Mouse (Mus musculus) hindbrain, embryonic 15.5 days (tissue): ENCODE measurements around the gene Wdr1. TPM values are rescaled to one million over a fixed set of nuclear protein-coding genes. Genes with fewer than 3 reads are reported as not detected.
A peak's percentile ranks its signal among the peaks of the same experiment; 100 is the strongest.
"Not testable (repeated sequence)": the region's sequence is repeated elsewhere in the genome, so short reads cannot be mapped to it uniquely, and the experiment has no call there.

Experiments used
- ATAC-seq: fragments of 200-750 bp; cut with Nextera tagmentation; 2 replicates; pipeline ENCODE4 v1.8.0; 2017; ENCODE audit warnings: low read depth, moderate number of reproducible peaks, moderate TSS enrichment; ENCODE audit not compliant: low FRiP score
- H3K27ac ChIP-seq: fragments of 300-500 bp; sonication (generic); replicated peaks from 2 replicates; pipeline ENCODE4 v1.5.1; 2015; ENCODE audit warnings: mild to moderate bottlenecking, inconsistent platforms
- H3K27me3 ChIP-seq: fragments of 300-500 bp; sonication (generic); 2 replicates; pipeline ENCODE4 v1.6.1; 2015; ENCODE audit warnings: control low read depth, inconsistent platforms
- H3K36me3 ChIP-seq: fragments of 300-500 bp; sonication (generic); 2 replicates; pipeline ENCODE4 v1.6.1; 2015; ENCODE audit warnings: control low read depth, inconsistent platforms
- H3K4me1 ChIP-seq: fragments of 300-500 bp; sonication (generic); replicated peaks from 2 replicates; pipeline ENCODE4 v1.6.1; 2015; ENCODE audit warnings: control low read depth, inconsistent platforms
- H3K4me2 ChIP-seq: fragments of 300-500 bp; sonication (generic); 2 replicates; pipeline ENCODE4 v1.6.1; 2015; ENCODE audit warnings: moderate library complexity, mild to moderate bottlenecking, inconsistent platforms
- H3K4me3 ChIP-seq: fragments of 300-500 bp; sonication (generic); 2 replicates; pipeline ENCODE4 v1.5.1; 2015; ENCODE audit warnings: mild to moderate bottlenecking, inconsistent platforms
- H3K9ac ChIP-seq: fragments of 300-500 bp; sonication (generic); 2 replicates; pipeline ENCODE4 v1.6.1; 2015; ENCODE audit warnings: inconsistent platforms
- H3K9me3 ChIP-seq: fragments of 300-500 bp; sonication (generic); 2 replicates; pipeline ENCODE4 v1.6.1; 2016; ENCODE audit warnings: control low read depth, inconsistent platforms
- WGBS: fragments of 180-500 bp; shearing (Covaris S2); methylation state at CpG from one replicate; pipeline ENCODE4 v1.1.7; 2015; 5-methylcytosine and 5-hydroxymethylcytosine counted together
- polyA plus RNA-seq: library from polyadenylated mRNA; unstranded; fragments of >200 nt; fragmentation: Nextera tagmentation; extraction: Ambion mirVana; gene quantifications from 2 replicates; pipeline ENCODE4 v1.2.1, GENCODE M21; 2015

The Wdr1 gene
- polyA plus RNA-seq, 1 experiment from 2014 or later = 188 TPM

DNA sequence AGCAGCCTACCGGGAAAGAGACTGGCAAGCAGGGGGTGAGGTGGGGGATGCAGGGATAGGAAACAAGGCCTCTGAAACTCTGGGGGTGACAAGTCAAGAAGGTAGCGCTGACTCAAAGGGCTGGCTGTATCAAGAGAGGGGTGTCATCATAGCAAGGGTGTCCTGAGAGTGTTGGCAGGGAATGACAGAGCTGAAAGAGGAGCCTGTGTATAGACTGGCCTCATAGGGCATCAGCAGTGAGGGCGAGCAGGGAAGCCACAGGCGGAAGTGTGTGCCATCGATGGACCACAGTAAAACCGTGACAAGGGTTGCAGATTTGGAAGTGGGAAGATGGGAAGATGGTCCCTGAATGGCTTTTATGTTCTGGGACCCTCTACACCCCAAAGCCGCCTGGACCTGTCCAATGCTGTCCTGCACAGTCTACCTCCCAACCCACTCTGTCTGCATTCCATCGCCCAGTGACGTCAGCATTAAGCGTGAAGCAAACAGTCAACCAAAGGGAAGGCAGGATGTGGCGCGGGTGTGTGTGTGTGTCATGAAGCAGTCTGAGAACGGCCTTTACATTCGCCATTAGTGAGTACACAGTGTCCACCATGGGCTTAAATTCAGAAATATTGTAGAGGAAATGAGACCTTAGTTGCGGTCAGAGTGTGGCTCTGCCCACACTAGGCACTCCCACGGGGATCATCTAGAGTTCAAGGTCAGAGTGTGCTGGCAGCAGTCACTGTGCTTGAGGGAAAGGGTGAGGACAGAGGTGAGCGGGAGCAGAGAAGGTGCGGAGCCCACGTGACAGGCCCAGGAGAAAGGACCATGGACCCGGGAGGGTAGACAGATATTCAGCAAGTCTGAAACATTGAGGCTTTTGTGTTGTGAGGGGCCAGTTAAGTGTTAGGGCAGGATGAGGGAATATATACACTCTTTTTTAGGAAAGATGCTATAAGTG is 74.1 kb downstream of the Wdr1 start:
- ATAC-seq = no peak
- 85% methylated on average over 20 of the region's 20 CpGs for WGBS

DNA sequence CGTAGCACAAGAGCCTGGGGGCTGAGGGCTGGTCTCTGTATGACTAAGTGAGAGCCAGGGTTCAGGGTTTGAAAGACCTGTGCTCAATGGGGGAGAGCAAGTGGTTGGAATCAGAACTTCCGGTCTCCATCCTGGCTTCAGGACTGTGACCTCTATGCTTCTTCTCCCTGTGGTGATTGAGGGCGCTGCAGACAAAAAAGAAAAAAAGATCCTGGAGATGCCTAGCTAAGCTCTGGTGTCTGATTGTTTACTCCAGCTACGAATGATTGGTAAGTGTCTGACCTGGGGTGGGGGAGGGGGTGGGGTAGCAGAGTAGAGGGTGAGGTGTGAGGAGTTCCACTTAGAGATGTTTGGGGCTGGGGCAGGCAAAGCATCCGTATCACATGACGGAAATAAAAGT is 75.0 kb downstream of the Wdr1 start:
- Histone ChIP-seq H3K4me2 (no peak overlapping the region), H3K9ac (no peak overlapping the region), H3K36me3 (no peaks in the 10 kb centered on the region), H3K9me3 (no peaks in the 10 kb centered on the region), H3K27ac (no peak overlapping the region), H3K4me1 (no peaks in the 10 kb centered on the region), H3K27me3 (no peaks in the 10 kb centered on the region), H3K4me3 (no peak overlapping the region)
- WGBS = 66% methylated on average over 6 of the region's 6 CpGs
- no peak for ATAC-seq

More for the DNA sequence above, 74.1 kb downstream of the Wdr1 start:
- H3K9ac ChIP-seq = no peak overlapping the region
- no peaks in the 10 kb centered on the region for H3K4me1 ChIP-seq
- no peaks in the 10 kb centered on the region for H3K36me3 ChIP-seq
- H3K27ac ChIP-seq = no peak overlapping the region
- no peaks in the 10 kb centered on the region for H3K27me3 ChIP-seq
- H3K4me3 ChIP-seq = no peak overlapping the region
- H3K4me2 ChIP-seq = no peak overlapping the region
- no peaks in the 10 kb centered on the region for H3K9me3 ChIP-seq

DNA sequence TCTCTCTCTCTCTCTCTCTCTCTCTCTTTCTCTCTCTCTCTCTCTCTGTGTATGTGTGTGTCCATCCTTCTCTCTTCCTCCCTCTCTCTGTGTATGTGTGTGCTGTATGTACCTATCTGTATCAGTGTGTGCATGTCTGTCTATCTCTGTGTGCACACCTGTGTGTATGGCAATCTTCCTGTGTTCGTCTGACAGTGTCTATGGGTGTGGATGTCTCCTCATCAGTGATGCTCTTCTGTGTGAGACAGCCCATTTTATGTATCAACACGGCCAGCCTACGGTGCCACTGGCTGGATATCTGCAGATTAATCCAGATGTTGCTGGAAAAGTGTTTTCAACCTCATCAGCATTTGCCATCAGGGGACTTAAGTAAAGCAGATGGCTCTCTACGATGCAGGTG is 75.8 kb downstream of the Wdr1 start:
- H3K4me2 ChIP-seq = no peak overlapping the region
- H3K4me3 ChIP-seq = no peak overlapping the region
- ATAC-seq = no peak
- H3K4me1 ChIP-seq = no peaks in the 10 kb centered on the region
- no peaks in the 10 kb centered on the region for H3K9me3 ChIP-seq
- no peak overlapping the region for H3K9ac ChIP-seq
- H3K27ac ChIP-seq = no peak overlapping the region
- H3K36me3 ChIP-seq = no peaks in the 10 kb centered on the region
- WGBS = 78% methylated on average over 4 of the region's 4 CpGs
- no peaks in the 10 kb centered on the region for H3K27me3 ChIP-seq

DNA sequence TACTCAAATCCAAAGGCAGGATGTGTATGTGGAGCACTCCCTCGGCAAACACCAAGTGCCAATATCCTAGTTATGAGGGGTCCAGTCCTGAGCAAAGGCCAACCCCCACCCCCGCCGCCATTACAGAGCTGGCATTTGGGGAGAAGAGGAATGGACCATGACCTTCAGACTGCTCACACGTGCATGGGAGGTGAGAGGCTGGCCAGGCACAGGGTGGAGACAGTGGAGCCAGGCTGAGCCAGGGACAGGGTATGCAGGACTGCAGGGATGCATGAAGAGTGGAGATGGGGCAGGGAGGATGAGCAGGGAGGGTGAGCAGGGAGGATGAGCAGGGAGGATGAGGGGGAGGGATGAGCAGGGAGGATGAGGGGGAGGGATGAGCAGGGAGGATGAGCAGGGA is 77.1 kb downstream of the Wdr1 start:
- no peak for ATAC-seq
- Histone ChIP-seq H3K27me3 (no peaks in the 10 kb centered on the region), H3K27ac (no peak overlapping the region), H3K4me2 (no peak overlapping the region), H3K4me1 (peaks cover 1% of the 10 kb centered on the region; the same call in 1 of the 2 replicates), H3K4me3 (no peak overlapping the region), H3K9ac (no peak overlapping the region), H3K9me3 (no peaks in the 10 kb centered on the region), H3K36me3 (no peaks in the 10 kb centered on the region)
- 80% methylated on average over 4 of the region's 4 CpGs for WGBS

DNA sequence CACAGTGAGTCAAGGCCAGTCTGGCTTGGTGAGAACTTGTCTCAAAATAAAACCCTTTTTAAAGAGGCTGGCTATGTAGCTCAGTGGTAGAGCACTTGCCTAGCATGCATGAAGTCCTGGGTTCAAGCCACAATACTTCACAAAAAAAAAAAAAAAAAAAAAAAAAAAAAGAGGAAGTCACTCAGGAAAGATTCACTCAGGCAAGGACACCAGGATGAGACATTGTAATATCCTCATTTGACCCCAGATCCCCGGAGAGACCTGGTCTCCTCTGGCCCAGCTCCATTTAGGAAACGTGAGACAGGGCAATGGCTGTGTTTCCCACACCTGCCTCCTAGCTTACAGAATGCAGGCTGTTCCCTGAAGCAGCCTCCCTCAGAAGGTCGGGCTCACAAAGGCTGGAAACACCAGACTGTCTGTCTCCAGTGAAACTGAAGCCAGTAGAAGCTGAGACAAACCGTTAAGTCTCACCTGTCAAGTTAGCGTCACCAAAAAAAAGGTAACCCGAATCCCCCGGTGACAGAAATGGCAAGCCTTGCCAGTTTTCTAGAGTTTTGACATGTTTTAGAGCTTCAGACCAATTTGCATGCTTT is 79.4 kb downstream of the Wdr1 start:
- Histone ChIP-seq H3K4me3 (no peak overlapping the region), H3K36me3 (no peaks in the 10 kb centered on the region), H3K27ac (no peak overlapping the region), H3K27me3 (no peaks in the 10 kb centered on the region), H3K9me3 (no peaks in the 10 kb centered on the region), H3K9ac (no peak overlapping the region), H3K4me2 (no peak overlapping the region), H3K4me1 (peaks cover 15% of the 10 kb centered on the region)
- WGBS = 77% methylated on average over 7 of the region's 7 CpGs
- ATAC-seq = no peak

DNA sequence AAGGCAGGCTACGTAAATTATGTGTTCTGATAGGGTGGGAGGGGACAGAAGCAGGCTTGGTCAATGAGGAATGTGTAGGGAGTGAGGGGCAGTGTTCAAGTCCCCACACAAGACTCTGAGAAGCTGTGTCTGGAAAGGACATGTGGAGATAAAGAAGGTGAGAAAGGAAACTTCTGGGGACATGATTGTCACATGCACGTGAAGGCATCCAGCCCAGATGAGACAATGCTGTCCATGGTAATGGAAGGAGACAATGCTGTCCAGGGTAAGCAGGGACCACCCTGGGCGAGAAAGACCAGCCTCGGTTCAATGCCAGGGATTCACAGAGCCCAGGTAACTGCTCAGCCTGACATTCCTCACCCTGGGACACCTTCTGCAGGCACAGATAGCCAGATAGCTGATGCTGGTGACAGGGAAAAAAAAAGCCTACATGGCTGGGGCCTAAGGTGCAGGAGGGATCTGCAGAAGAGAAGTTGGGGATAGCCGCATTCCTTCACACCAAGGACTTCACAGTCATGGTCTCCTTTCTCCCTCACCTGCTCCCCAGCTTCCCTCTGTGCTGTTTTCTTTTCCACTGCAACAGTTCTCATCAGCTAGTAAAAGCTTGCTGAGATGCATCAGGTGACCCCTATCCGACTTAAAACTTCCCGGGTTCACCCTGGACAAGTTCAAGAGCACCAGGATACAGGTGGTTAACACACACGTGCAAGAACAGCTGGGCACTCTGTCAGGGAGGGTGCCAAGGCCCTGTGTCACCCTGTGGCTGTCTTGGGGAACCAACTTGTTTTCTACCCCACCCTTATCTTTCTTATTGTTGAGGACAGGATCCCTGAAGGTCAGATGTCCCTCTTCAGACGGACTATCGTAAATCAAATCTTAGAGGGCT is 82.0 kb downstream of the Wdr1 start:
- no peak for ATAC-seq
- Histone ChIP-seq H3K36me3 (no peaks in the 10 kb centered on the region), H3K27me3 (no peaks in the 10 kb centered on the region), H3K9ac (no peak overlapping the region), H3K4me3 (no peak overlapping the region), H3K4me1 (peaks cover 15% of the 10 kb centered on the region), H3K9me3 (no peaks in the 10 kb centered on the region), H3K27ac (no peak overlapping the region), H3K4me2 (peak overlapping the region; percentile 47)
- 77% methylated on average over 10 of the region's 10 CpGs for WGBS

DNA sequence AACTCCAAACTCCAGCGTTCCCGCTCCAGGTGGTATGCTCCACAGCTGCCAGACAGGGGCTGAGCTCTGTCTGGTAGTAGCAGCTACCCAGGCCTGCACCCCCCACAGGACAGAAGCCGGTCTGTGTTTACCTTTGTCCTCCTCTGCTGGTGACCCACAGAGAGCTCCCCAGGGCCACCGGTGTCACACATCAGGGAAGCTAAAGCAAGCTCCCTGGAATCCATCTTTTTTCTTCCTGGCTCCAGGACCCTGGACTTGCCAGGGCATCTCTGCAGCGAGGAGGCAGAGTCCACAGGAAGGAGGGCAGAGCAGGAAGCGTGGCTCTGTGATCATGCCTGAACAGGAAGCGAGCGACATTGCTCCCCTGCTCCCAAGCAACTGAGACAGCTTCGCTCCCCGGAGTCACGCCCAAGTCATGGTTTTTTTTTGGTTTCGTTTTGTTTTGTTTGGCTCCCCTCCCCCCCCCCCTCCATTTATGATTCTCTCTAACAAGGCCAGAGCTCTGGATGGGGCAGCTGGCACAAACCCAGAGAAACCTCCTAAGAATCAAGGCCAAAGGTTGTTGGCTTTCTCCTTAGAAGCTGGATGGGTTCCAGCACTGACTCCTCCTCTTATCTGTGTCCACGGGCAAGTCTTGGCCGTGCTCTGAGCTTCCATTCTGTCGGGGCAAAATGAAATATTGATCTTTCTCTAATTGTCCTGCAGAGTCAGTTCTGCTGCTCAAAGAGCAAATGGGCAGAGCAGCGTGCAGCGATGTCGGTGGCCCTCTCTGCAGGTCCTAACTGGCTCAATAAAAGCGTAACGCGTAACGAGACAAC is 82.9 kb downstream of the Wdr1 start:
- no peaks in the 10 kb centered on the region for H3K36me3 ChIP-seq
- H3K4me1 ChIP-seq = peaks cover 15% of the 10 kb centered on the region
- no peaks in the 10 kb centered on the region for H3K27me3 ChIP-seq
- H3K27ac ChIP-seq = peak overlapping the region; percentile 65
- peak overlapping the region; percentile 10; the same call in 1 of the 2 replicates for H3K4me3 ChIP-seq
- peak overlapping the region; percentile 47 for H3K4me2 ChIP-seq
- 0 out of 2 replicates have a peak overlapping the region, but pooled peaks have one; percentile 23 for H3K9ac ChIP-seq
- ATAC-seq = peak; percentile 59; the same call in 1 of the 2 replicates
- no peaks in the 10 kb centered on the region for H3K9me3 ChIP-seq
- 8% methylated on average over 22 of the region's 22 CpGs for WGBS

DNA sequence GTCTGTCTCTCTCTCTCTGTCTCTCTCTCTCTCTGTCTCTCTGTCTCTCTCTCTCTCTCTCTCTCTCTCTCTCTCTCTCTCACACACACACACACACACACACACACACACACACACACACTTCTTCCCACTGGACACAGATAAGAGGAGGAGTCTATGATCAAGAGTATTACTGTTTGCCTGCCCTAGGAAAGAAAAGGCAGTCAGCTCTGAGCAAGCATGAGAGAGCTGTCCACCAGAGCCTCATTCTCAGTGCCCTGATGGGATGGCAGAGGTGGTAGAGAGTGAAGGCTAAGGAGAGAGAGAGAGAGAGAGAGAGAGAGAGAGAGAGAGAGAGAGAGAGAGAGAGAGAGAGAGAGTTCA is 83.5 kb downstream of the Wdr1 start:
- H3K27me3 ChIP-seq, H3K9ac ChIP-seq, H3K4me3 ChIP-seq, H3K9me3 ChIP-seq, H3K36me3 ChIP-seq, H3K27ac ChIP-seq: not testable (repeated sequence)
- peak; percentile 10; the same call in 1 of the 2 replicates for ATAC-seq
- peaks cover 15% of the 10 kb centered on the region for H3K4me1 ChIP-seq
- peak overlapping the region; percentile 47 for H3K4me2 ChIP-seq

DNA sequence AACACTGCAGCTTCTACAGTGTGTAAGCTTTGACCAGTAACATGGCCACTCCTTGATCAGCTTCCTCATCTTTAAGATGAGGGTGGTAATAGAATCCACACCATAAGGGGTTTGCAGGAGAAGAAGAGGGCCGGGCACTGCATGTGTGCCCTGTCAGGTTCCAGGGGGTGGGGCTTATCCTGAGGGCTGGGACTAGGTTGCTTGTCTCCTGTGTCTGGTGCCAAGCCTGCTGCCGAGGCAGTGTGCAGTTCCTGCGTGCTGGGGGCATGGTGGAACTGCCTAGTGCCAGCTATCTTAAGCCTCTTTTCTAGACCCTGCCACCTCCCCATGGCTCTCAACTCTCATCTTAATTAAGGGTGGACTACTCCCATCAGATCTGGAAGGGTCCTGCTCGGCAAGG is 84.0 kb downstream of the Wdr1 start:
- Histone ChIP-seq H3K4me1 (peaks cover 15% of the 10 kb centered on the region), H3K9me3 (no peaks in the 10 kb centered on the region), H3K27ac (no peak overlapping the region), H3K36me3 (no peaks in the 10 kb centered on the region), H3K4me2 (no peak overlapping the region), H3K9ac (no peak overlapping the region), H3K4me3 (no peak overlapping the region), H3K27me3 (no peaks in the 10 kb centered on the region)
- 32% methylated on average over 4 of the region's 4 CpGs for WGBS
- ATAC-seq = no peak

DNA sequence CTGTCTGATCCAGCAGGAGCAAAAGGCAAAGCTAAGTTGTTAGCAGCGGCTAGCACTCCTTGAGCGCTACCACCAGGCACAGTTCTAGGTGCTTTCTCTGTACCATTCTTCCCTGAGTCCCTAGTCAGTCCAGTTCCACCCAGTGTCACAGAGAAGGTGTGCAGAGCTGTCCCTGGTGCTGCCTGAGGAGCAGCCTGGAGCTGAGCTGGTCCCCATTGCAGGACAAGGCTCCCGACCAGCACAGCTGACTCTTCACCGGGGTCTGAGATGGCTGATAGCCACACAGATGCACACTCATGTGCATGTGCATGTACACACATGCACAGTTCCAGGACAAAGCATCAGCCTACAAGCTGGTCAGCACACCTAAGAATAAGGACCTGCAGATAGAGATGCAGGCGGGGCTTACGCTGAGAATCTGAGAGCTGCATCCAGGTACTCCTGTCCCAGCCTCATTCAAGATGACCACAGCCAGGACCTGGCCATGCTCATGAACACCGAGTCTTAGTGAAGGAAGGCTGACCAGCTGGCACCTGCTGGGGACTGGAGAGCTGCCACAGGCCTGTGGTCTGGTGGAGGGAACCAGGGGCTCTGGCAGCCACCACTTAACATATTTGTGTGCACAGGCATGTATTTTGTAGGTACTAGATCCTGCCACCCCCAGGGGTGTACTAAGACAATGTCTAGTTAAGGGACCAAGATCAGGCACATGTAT is 85.1 kb downstream of the Wdr1 start:
- ATAC-seq = no peak
- H3K27ac ChIP-seq = no peak overlapping the region
- peaks cover 15% of the 10 kb centered on the region for H3K4me1 ChIP-seq
- no peaks in the 10 kb centered on the region for H3K36me3 ChIP-seq
- H3K4me2 ChIP-seq = no peak overlapping the region
- H3K27me3 ChIP-seq = no peaks in the 10 kb centered on the region
- H3K9me3 ChIP-seq = no peaks in the 10 kb centered on the region
- H3K9ac ChIP-seq = no peak overlapping the region
- H3K4me3 ChIP-seq = no peak overlapping the region
- whole genome bisulfite sequencing = 85% methylated on average over 7 of the region's 7 CpGs
